Mouse (Mus musculus) ES-Bruce4 (cell line): ENCODE data around the gene Myrfl.

Experiments used
- CTCF ChIP-seq: IDR thresholded peaks from one replicate; pipeline ENCODE4 v1.8.1; 2011; ENCODE audit warnings: low read depth, low read length
- POLR2A ChIP-seq: IDR thresholded peaks from one replicate; pipeline ENCODE4 v1.8.1; 2011; ENCODE audit warnings: low read length; ENCODE audit not compliant: insufficient read depth

DNA sequence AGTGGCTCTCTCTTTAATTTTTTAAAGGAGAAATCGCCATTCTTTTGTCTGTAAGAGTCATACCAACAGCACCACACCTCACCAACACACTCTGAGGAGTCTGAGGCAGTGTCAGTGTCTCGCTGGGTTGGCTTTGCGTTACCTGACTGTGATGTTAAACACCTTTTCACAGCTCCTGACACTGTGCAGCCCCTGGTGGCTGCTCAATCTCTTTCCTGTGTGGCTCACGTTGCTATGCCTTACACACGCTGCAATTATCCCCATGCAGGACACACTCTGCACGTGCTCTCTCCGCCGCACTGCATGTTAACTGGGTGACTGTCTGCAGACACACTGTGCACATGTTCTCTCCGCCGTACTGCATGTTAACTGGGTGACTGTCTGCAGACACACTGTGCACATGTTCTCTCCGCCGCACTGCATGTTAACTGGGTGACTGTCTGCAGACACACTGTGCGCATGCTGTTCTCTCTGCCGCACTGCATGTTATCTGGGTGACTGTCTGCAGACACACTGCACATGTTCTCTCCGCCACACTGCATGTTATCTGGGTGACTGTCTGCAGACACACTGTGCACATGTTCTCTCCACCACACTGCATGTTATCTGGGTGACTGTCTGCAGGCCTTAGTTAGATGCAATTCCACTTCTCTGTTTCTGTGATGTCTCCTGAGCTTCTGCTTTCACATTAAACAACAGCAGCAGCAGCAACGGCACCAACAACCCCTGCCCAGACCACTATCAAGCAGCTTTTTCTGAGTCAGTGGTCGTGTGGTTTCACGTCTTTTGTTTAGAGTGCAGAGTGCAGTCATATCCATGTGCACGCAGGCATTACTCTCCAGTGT, 27.2 kb upstream of the Myrfl start:
- TF ChIP-seq CTCF (no peak), POLR2A (no peak)
